Mouse (Mus musculus) lung, embryonic 16.5 days (tissue): ENCODE results near the gene Adipoq. TPM values are rescaled to one million over a fixed set of nuclear protein-coding genes. Genes with fewer than 3 reads are reported as not detected.

Source experiments
- ATAC-seq: fragments of 200-750 bp; cut with Nextera tagmentation; 2 replicates; pipeline ENCODE4 v1.8.0; 2017; ENCODE audit warnings: low read depth, mild to moderate bottlenecking, moderate library complexity
- H3K27ac ChIP-seq: fragments of 300-500 bp; sonication (generic); 2 replicates; pipeline ENCODE4 v1.5.1; 2014; ENCODE audit warnings: mild to moderate bottlenecking, control low read depth, low read length
- H3K27me3 ChIP-seq: fragments of 300-500 bp; sonication (generic); 2 replicates; pipeline ENCODE4 v1.6.1; 2014; ENCODE audit warnings: low read depth, low read length, mixed read lengths; ENCODE audit not compliant: control insufficient read depth, insufficient read depth
- H3K36me3 ChIP-seq: fragments of 300-500 bp; sonication (generic); 2 replicates; pipeline ENCODE4 v1.6.1; 2014; ENCODE audit warnings: low read length; ENCODE audit not compliant: control insufficient read depth, insufficient read depth
- H3K4me1 ChIP-seq: fragments of 300-500 bp; sonication (generic); replicated peaks from 2 replicates; pipeline ENCODE4 v1.6.1; 2014; ENCODE audit warnings: low read length, mixed read lengths; ENCODE audit not compliant: control insufficient read depth, insufficient read depth
- H3K4me2 ChIP-seq: fragments of 300-500 bp; sonication (generic); 2 replicates; pipeline ENCODE4 v1.6.1; 2014; ENCODE audit warnings: low read depth, low read length, control low read depth
- H3K4me3 ChIP-seq: fragments of 300-500 bp; sonication (generic); 2 replicates; pipeline ENCODE4 v1.5.1; 2014; ENCODE audit warnings: mild to moderate bottlenecking, low read length, control low read depth
- H3K9ac ChIP-seq: fragments of 300-500 bp; sonication (generic); 2 replicates; pipeline ENCODE4 v1.6.1; 2014; ENCODE audit warnings: low read length, control low read depth
- H3K9me3 ChIP-seq: fragments of 300-500 bp; sonication (generic); 2 replicates; pipeline ENCODE4 v1.6.1; 2016; ENCODE audit warnings: low read length; ENCODE audit not compliant: control insufficient read depth
- WGBS: fragments of 180-500 bp; shearing (Covaris S2); extraction: QIAGEN DNeasy Blood & Tissue Kit; methylation state at CpG from one replicate; pipeline ENCODE4 v1.1.7; 2014; 5-methylcytosine and 5-hydroxymethylcytosine counted together
- polyA plus RNA-seq: library from polyadenylated mRNA; unstranded; fragments of >200 nt; fragmentation: Nextera tagmentation; extraction: Ambion mirVana; gene quantifications from 2 replicates; pipeline ENCODE4 v1.2.1, GENCODE M21; 2015

Gene Adipoq
- polyA plus RNA-seq, 1 experiment from 2014 or later, result 0.73 TPM

DNA sequence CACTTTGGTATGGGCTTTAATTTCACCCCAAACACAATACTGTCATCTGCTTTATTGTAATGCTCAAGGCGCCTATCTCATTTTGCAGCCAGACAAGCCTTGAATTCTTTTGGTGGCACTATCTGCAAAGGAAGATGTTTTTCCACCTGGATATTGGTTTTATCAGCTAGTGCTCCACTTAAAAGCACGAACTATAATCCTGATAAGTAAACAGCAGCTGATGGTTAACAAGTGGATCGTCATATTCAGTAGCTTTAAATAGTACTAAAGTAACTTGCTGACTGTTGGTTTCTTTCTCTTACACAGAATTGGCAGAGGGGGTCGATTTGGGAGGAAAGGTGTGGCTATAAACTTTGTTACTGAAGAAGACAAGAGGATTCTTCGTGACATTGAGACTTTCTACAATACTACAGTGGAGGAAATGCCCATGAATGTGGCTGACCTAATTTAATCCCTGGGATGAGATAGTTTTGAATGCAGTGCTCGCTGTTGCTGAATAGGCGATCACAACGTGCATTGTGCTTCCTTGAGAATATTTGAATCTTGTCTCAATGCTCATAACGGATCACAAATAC is 33.4 kb upstream of the Adipoq start:
- H3K4me1 ChIP-seq, result peaks cover 20% of the 10 kb centered on the region
- H3K4me3 ChIP-seq, result no peak overlapping the region
- H3K4me2 ChIP-seq, result no peak overlapping the region
- ATAC-seq, result no peak
- no peak overlapping the region for H3K9ac ChIP-seq
- peaks cover 50% of the 10 kb centered on the region for H3K36me3 ChIP-seq
- no peaks in the 10 kb centered on the region for H3K27me3 ChIP-seq
- no peak overlapping the region for H3K27ac ChIP-seq
- 42% methylated on average over 9 of the region's 9 CpGs for WGBS
- H3K9me3 ChIP-seq, result no peaks in the 10 kb centered on the region

DNA sequence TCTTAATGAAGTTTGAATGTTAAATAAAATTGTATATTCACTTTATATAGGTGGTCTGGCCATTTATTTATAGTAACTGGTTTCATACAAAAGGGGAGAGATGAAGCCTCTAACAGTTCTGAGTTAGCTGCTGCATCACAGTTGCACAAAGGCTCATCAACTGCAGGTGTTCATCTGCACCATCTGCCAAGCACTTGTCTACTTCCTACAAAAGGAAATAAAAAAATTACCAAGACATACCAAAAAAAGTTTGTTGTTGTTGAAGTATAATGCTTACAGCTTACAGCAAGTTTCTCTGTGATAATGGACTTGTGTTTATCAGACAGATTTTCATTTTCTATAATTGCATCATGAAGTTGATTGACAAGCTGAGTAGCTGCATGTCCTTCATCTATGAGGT is 32.4 kb upstream of the Adipoq start:
- H3K9ac ChIP-seq, result no peak overlapping the region
- ATAC-seq, result no peak
- H3K9me3 ChIP-seq, result no peaks in the 10 kb centered on the region
- no peak overlapping the region for H3K4me3 ChIP-seq
- H3K4me2 ChIP-seq, result no peak overlapping the region
- peaks cover 20% of the 10 kb centered on the region for H3K4me1 ChIP-seq
- peaks cover 49% of the 10 kb centered on the region for H3K36me3 ChIP-seq
- no peaks in the 10 kb centered on the region for H3K27me3 ChIP-seq
- no peak overlapping the region for H3K27ac ChIP-seq

DNA sequence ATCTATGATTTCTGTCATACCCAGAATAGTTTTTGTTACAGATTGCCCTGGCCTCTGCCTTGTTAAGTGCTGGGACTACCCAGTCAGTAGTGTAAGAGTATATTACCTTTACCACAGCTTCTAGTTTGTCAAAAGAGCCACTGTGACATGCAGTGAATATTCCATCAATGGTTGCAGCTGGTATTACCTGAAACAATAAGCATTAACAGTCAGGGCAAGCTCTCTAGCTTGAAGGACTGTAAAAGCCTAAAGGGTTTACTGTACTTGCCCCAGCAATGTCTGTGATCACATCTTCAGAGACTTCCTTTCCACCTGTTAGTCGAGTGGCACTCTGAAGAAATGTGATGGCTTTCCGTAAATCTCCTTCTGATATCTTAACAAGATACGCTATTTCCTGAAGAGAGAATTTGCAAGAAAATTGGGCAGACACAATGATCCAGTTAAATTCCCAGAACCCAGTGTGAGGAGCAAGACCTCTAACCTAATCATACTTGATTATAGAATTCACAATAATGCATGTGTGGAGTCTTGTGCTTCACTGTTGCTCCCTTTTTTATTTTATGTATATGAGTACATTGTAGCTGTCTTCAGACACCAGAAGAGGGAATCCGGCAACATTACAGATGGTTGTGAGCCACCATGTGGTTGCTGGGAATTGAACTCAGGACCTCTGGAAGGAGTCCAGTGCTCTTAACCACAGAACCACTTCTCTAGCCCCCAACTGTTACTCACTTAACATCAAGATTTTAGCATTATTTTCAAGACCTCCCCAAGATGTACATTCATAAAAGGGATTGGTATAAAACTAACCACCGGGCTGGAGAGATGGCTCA is 31.8 kb upstream of the Adipoq start:
- no peak overlapping the region for H3K4me3 ChIP-seq
- H3K27ac ChIP-seq, result no peak overlapping the region
- H3K36me3 ChIP-seq, result peaks cover 42% of the 10 kb centered on the region
- peak; percentile 53 for ATAC-seq
- H3K9me3 ChIP-seq, result no peaks in the 10 kb centered on the region
- WGBS, result 51% methylated on average over 5 of the region's 5 CpGs
- H3K27me3 ChIP-seq, result no peaks in the 10 kb centered on the region
- peaks cover 14% of the 10 kb centered on the region for H3K4me1 ChIP-seq
- H3K4me2 ChIP-seq, result no peak overlapping the region
- no peak overlapping the region for H3K9ac ChIP-seq

DNA sequence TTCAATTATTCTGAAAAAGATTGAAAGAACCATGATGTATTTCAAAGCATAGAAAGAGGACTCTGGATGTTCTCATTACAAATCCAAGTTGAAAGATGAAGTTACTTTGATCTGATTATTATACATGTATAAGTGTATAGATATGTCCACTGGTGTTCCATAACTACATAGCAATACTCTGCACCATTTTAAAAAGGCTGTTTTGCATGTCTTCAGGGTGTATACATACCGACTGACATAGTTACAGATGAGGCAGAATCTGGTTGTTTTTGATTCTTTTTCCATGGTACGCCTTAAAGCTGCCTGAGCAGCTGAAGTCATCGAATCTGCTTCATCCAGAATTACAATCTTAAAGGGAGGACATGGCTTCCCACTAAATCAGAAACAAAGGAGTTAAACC is 30.9 kb upstream of the Adipoq start:
- Histone ChIP-seq H3K4me3 (no peak overlapping the region), H3K9me3 (no peaks in the 10 kb centered on the region), H3K27ac (no peak overlapping the region), H3K4me2 (no peak overlapping the region), H3K27me3 (no peaks in the 10 kb centered on the region), H3K4me1 (peaks cover 6% of the 10 kb centered on the region; the same call in 1 of the 2 replicates), H3K9ac (no peak overlapping the region), H3K36me3 (peaks cover 40% of the 10 kb centered on the region)
- WGBS, result 71% methylated on average over 3 of the region's 3 CpGs
- no peak for ATAC-seq

DNA sequence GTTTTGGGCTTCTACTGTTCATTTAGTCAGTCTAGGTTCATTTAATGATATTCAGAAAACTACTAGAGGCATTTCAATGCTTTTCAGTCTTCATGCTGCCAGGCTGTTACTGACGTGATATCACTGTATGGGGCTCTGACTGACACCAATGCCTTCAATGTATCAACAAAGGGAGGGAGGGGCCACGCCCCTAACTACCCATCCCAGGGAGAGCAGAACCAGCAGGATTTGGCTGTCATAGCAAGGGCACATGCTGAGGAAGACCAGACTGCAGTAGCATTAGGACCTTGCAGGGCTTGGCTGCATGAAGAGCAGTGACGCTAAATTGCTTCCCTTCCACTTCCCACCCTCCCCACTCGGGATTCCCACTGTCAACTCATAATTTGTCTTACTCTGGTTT is 29.2 kb upstream of the Adipoq start:
- WGBS, result 45% methylated on average over 4 of the region's 4 CpGs
- H3K27ac ChIP-seq, result no peak overlapping the region
- H3K4me3 ChIP-seq, result no peak overlapping the region
- no peak for ATAC-seq
- H3K9me3 ChIP-seq, result no peaks in the 10 kb centered on the region
- H3K36me3 ChIP-seq, result peaks cover 28% of the 10 kb centered on the region
- no peaks in the 10 kb centered on the region for H3K27me3 ChIP-seq
- H3K9ac ChIP-seq, result no peak overlapping the region
- no peak overlapping the region for H3K4me2 ChIP-seq
- peaks cover 3% of the 10 kb centered on the region; the same call in 1 of the 2 replicates for H3K4me1 ChIP-seq

DNA sequence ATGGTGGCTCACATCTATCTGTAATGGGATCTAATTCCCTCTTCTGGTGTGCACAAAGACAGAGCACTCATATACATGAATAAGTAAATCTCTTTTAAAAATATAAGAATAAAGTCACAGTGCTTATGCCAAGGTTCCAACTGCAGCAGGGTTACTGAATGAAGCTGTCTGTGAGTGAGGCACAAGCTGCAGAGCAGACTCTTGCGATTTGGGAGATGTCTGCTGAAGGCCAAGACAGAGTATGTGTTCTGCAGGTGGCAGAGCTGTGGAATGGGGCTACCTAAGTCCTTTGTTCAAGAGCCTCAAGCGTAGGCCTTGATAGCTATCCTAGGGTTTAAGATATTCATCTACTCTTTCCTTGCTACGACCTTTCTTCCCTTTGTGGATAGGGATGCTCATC is 23.9 kb upstream of the Adipoq start:
- H3K36me3 ChIP-seq, result peaks cover 13% of the 10 kb centered on the region
- ATAC-seq, result no peak
- no peak overlapping the region for H3K27ac ChIP-seq
- H3K27me3 ChIP-seq, result no peaks in the 10 kb centered on the region
- H3K9ac ChIP-seq, result no peak overlapping the region
- H3K9me3 ChIP-seq, result no peaks in the 10 kb centered on the region
- 91% methylated on average over 3 of the region's 3 CpGs for WGBS
- no peak overlapping the region for H3K4me3 ChIP-seq
- H3K4me2 ChIP-seq, result no peak overlapping the region
- H3K4me1 ChIP-seq, result peaks cover 7% of the 10 kb centered on the region

DNA sequence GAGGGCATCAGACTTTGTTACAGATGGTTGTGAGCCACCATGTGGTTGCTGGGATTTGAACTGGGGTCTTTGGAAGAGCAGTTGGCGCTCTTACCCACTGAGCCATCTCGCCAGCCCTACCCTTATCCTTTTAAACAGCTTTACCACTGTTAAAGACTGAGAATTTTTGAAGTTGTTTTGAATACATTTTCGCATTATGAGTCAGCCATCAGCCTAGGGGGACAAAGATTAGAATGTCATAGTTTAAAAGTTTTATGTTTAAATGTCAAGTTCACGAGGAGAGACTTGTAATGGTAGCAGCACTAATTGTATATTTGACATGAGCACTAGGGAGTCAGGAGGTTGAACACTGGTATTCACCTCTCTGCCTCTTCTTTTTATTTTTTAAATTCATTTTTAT is 23.2 kb upstream of the Adipoq start:
- Histone ChIP-seq H3K4me1 (peaks cover 7% of the 10 kb centered on the region), H3K9me3 (no peaks in the 10 kb centered on the region), H3K27ac (no peak overlapping the region), H3K4me2 (no peak overlapping the region), H3K4me3 (no peak overlapping the region), H3K27me3 (no peaks in the 10 kb centered on the region), H3K9ac (no peak overlapping the region), H3K36me3 (peaks cover 11% of the 10 kb centered on the region)
- 92% methylated on average over 4 of the region's 4 CpGs for WGBS
- no peak for ATAC-seq

DNA sequence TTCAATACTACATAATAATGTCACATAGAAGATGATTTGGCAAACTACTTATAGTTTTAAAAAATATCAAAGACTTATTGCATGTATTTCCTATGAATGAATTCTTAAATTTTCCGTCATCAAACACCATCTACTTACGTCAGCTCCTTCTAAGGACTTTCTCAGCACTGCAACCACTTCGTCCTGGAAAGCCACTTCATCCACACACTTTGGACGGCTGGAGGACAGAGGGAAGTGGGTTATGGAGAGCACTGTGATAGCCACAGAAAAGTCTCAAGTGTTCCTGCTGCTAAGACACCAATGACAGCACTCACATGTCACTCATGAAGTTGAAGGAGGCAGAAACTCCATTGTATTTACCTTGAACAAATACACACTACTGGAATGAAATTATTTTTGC is 21.9 kb upstream of the Adipoq start:
- H3K4me1 ChIP-seq, result peaks cover 9% of the 10 kb centered on the region
- ATAC-seq, result no peak
- H3K27ac ChIP-seq, result no peak overlapping the region
- no peaks in the 10 kb centered on the region for H3K27me3 ChIP-seq
- no peaks in the 10 kb centered on the region for H3K9me3 ChIP-seq
- no peak overlapping the region for H3K4me3 ChIP-seq
- H3K36me3 ChIP-seq, result peaks cover 11% of the 10 kb centered on the region
- H3K4me2 ChIP-seq, result no peak overlapping the region
- 69% methylated on average over 4 of the region's 4 CpGs for WGBS
- H3K9ac ChIP-seq, result no peak overlapping the region

DNA sequence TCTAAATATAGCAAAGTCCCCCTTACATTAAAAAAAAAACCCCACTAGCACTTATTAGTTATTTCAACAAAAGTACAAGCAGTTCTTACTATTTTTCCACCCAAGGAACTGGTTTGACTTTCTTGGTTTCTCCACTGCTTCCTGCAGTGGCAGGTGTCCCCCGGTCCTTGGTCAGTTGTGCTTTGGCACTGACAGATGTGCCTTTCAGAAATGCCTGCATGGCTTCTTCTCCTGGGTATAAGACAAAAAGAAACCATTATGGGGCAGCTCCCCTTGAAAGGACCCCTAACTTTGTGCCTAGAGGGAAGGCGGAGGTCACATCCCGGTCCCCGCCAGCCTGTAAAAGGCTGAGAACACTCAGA is 19.0 kb upstream of the Adipoq start:
- ATAC-seq, result no peak; the same call in 1 of the 2 replicates
- peaks cover 9% of the 10 kb centered on the region for H3K4me1 ChIP-seq
- no peaks in the 10 kb centered on the region for H3K9me3 ChIP-seq
- WGBS, result 1% methylated on average over 4 of the region's 4 CpGs
- H3K27me3 ChIP-seq, result no peaks in the 10 kb centered on the region
- H3K4me2 ChIP-seq, result peak overlapping the region; percentile 90
- H3K4me3 ChIP-seq, result peak overlapping the region; percentile 73
- peak overlapping the region; percentile 98 for H3K27ac ChIP-seq
- H3K36me3 ChIP-seq, result peaks cover 6% of the 10 kb centered on the region
- H3K9ac ChIP-seq, result peak overlapping the region; percentile 92
